Mouse (Mus musculus): Measurements from ENCODE around the gene Fbxo34.
"Not testable (repeated sequence)": the region's sequence is repeated elsewhere in the genome, so short reads cannot be mapped to it uniquely, and the experiment has no call there.

Fbxo34 gene

GRCm38 (mm10) chr14:47521609-47522008 lies 71.4 kb downstream of the Fbxo34 start:
- DNase-seq, result no peak

GRCm38 (mm10) chr14:47522301-47522700 lies 72.1 kb downstream of the Fbxo34 start:
- no peak for DNase-seq

GRCm38 (mm10) chr14:47525374-47525773 lies 75.2 kb downstream of the Fbxo34 start:
- no peak for DNase-seq

- no peak for DNase-seq
Measured at GRCm38 (mm10) chr14:47525861-47526260, 75.6 kb downstream of the Fbxo34 start.

- no peak for DNase-seq
Measured at GRCm38 (mm10) chr14:47527833-47528232, 77.6 kb downstream of the Fbxo34 start.

GRCm38 (mm10) chr14:47528293-47528692 lies 78.1 kb downstream of the Fbxo34 start:
- no peak for DNase-seq

GRCm38 (mm10) chr14:47529019-47529418 lies 78.8 kb downstream of the Fbxo34 start:
- peak; percentile 53 for DNase-seq

- not testable (repeated sequence) for DNase-seq
Measured at GRCm38 (mm10) chr14:47529592-47529991, 79.4 kb downstream of the Fbxo34 start.

- no peak for DNase-seq
Measured at GRCm38 (mm10) chr14:47532496-47532895, 82.3 kb downstream of the Fbxo34 start.

- no peak for DNase-seq
Measured at GRCm38 (mm10) chr14:47533365-47534175, 83.3 kb downstream of the Fbxo34 start.

GRCm38 (mm10) chr14:47534176-47534525 lies 83.9 kb downstream of the Fbxo34 start:
- no peak for DNase-seq

- DNase-seq, result no peak
Measured at GRCm38 (mm10) chr14:47535096-47535495, 84.9 kb downstream of the Fbxo34 start.

- DNase-seq, result no peak
Measured at GRCm38 (mm10) chr14:47541325-47541948, 91.2 kb downstream of the Fbxo34 start.

GRCm38 (mm10) chr14:47542283-47542682 lies 92.1 kb downstream of the Fbxo34 start:
- no peak for DNase-seq

- DNase-seq, result no peak
Measured at GRCm38 (mm10) chr14:47544286-47544685, 94.1 kb downstream of the Fbxo34 start.

GRCm38 (mm10) chr14:47544877-47545276 lies 94.7 kb downstream of the Fbxo34 start:
- DNase-seq, result no peak

GRCm38 (mm10) chr14:47551668-47552067 lies 101.4 kb downstream of the Fbxo34 start:
- no peak for DNase-seq

GRCm38 (mm10) chr14:47553380-47553779 lies 103.2 kb downstream of the Fbxo34 start:
- no peak for DNase-seq

- no peak for DNase-seq
Measured at GRCm38 (mm10) chr14:47554236-47554635, 104.0 kb downstream of the Fbxo34 start.

GRCm38 (mm10) chr14:47555225-47555624 lies 105.0 kb downstream of the Fbxo34 start:
- DNase-seq, result no peak

- no peak for DNase-seq
Measured at GRCm38 (mm10) chr14:47560714-47561113, 110.5 kb downstream of the Fbxo34 start.

GRCm38 (mm10) chr14:47562530-47562929 lies 112.3 kb downstream of the Fbxo34 start:
- no peak for DNase-seq

- DNase-seq, result no peak
Measured at GRCm38 (mm10) chr14:47563106-47563505, 112.9 kb downstream of the Fbxo34 start.

GRCm38 (mm10) chr14:47567962-47568652 lies 117.9 kb downstream of the Fbxo34 start:
- peak; percentile 96 for DNase-seq

Data from cerebellum, adult 11 months (tissue).